Mouse (Mus musculus): Measurements from ENCODE around the gene Srcin1.

GRCm38 (mm10) chr11:97607056-97607725 is 31.2 kb upstream of the Srcin1 start:
- TF ChIP-seq GATA1 (IDR thresholded peaks at IDR 0.05; ENCODE audit: low read length) (no peak), TAL1 (IDR thresholded peaks at IDR 0.05; ENCODE audit: low read length) (no peak)

All from erythroblast, embryonic 14.5 days (primary cell).